Mouse (Mus musculus) spleen, adult 2 months (tissue): ENCODE data around the gene Hadhb. TPM values are rescaled to one million over a fixed set of nuclear protein-coding genes. Genes with fewer than 3 reads are reported as not detected.

ENCODE experiments used
- DNase-seq, 2 experiments: peaks; one replicate each; pipeline versions ENCODE4 v3.0.0 to v3.0.0-alpha.2; 2012 to 2021; ENCODE audit warnings: low spot score in 2 of 2, low read depth in 1 of 2
- H3K27ac ChIP-seq: fragments of 200-500 bp; 2 replicates; pipeline ENCODE4 v1.5.1; 2012; ENCODE audit warnings: low read length, inconsistent platforms; ENCODE audit not compliant: insufficient read depth
- H3K27me3 ChIP-seq: fragments of 200-500 bp; 2 replicates; pipeline ENCODE4 v1.6.1; 2012; ENCODE audit warnings: mild to moderate bottlenecking, moderate library complexity, low read length, inconsistent platforms; ENCODE audit not compliant: control insufficient read depth, insufficient read depth
- H3K36me3 ChIP-seq: fragments of 200-500 bp; 2 replicates; pipeline ENCODE4 v1.6.1; 2012; ENCODE audit warnings: mild to moderate bottlenecking, low read length, inconsistent platforms; ENCODE audit not compliant: control insufficient read depth, insufficient read depth
- H3K4me1 ChIP-seq: fragments of 200-500 bp; 2 replicates; pipeline ENCODE4 v1.6.1; 2011; ENCODE audit warnings: inconsistent platforms; ENCODE audit not compliant: control insufficient read depth, insufficient read depth, insufficient read length
- H3K4me3 ChIP-seq: fragments of 200-500 bp; 2 replicates; pipeline ENCODE4 v1.5.1; 2011; ENCODE audit warnings: mild to moderate bottlenecking, inconsistent platforms; ENCODE audit not compliant: insufficient read depth, insufficient read length; ENCODE audit errors: extremely low read depth
- CTCF ChIP-seq: fragments of 200-500 bp; IDR thresholded peaks from 2 replicates; pipeline ENCODE4 v1.5.1; 2011; ENCODE audit warnings: mild to moderate bottlenecking, inconsistent platforms; ENCODE audit not compliant: insufficient read depth, insufficient read length, insufficient replicate concordance; ENCODE audit errors: extremely low read depth
- POLR2A ChIP-seq: fragments of 200-500 bp; IDR thresholded peaks from 2 replicates; pipeline ENCODE4 v1.6.1; 2011; ENCODE audit warnings: low read depth, low read length, inconsistent platforms
- WGBS: fragments of 180-500 bp; shearing (Covaris S2); methylation state at CpG from one replicate; pipeline ENCODE4 v1.1.7; 2018; 5-methylcytosine and 5-hydroxymethylcytosine counted together
- polyA plus RNA-seq: library from polyadenylated mRNA; depleted of rRNA; stranded (reverse); fragments of >200 nt; gene quantifications from 2 replicates; pipeline ENCODE4 v1.2.3, GENCODE M21; 2012; rRNA removed

The Hadhb gene
- polyA plus RNA-seq, 1 experiment, result 37.8 TPM

DNA sequence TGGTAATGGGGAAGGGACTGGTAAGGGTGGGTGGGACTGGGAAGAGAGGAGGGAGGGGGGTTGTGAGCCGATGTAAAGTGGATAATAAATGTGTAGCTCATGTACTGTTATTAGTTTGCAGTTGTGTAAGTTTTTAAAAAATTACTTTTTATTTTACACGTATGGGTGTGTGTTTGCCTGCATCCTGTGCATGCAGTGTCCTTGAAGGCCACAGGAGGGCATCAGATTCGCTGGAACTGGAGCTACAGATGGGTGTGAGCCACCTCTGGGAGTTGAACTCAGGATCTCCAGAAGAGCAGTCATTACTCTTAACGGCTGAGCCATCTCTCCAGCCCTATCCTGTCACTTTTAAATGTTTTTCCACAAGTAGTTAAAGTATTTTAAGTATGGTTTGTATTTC is 75.9 kb downstream of the Hadhb start:
- H3K4me3 ChIP-seq, result no peak overlapping the region
- peak; percentile 28; the same call in 1 of the 2 replicates for TF ChIP-seq CTCF
- no peak for TF ChIP-seq POLR2A
- no peaks in the 10 kb centered on the region for H3K36me3 ChIP-seq
- H3K27ac ChIP-seq, result no peak overlapping the region
- no peaks in the 10 kb centered on the region for H3K27me3 ChIP-seq
- 66% methylated on average over 4 of the region's 4 CpGs for WGBS
- no peaks in the 10 kb centered on the region; the same call in 1 of the 2 replicates for H3K4me1 ChIP-seq
- peak in 1 of 2 experiments; percentile 41 for DNase-seq

DNA sequence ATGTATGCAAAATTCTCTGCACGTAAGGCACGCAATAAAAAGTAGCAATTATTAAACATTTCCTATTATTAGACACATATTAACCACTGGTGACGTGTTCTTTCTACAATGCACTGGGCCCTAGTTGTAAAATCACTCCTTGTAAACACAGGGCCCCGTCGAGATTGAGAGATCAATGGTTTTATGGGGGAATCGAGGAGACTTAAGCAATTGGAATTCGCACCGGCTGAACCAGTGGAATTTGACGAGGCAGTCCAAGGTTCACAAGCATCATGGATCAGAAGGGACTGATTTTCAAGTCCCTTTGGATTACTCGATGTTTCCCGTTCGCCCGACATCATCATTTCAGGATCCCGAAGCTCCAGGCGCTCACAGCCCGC is 76.8 kb downstream of the Hadhb start:
- H3K27me3 ChIP-seq, result no peaks in the 10 kb centered on the region
- peak overlapping the region; percentile 69 for H3K4me3 ChIP-seq
- DNase-seq, result no peak
- 35% methylated on average over 16 of the region's 16 CpGs for WGBS
- no peaks in the 10 kb centered on the region; the same call in 1 of the 2 replicates for H3K4me1 ChIP-seq
- TF ChIP-seq POLR2A (no peak), CTCF (no peak)
- no peak overlapping the region for H3K27ac ChIP-seq
- H3K36me3 ChIP-seq, result no peaks in the 10 kb centered on the region

DNA sequence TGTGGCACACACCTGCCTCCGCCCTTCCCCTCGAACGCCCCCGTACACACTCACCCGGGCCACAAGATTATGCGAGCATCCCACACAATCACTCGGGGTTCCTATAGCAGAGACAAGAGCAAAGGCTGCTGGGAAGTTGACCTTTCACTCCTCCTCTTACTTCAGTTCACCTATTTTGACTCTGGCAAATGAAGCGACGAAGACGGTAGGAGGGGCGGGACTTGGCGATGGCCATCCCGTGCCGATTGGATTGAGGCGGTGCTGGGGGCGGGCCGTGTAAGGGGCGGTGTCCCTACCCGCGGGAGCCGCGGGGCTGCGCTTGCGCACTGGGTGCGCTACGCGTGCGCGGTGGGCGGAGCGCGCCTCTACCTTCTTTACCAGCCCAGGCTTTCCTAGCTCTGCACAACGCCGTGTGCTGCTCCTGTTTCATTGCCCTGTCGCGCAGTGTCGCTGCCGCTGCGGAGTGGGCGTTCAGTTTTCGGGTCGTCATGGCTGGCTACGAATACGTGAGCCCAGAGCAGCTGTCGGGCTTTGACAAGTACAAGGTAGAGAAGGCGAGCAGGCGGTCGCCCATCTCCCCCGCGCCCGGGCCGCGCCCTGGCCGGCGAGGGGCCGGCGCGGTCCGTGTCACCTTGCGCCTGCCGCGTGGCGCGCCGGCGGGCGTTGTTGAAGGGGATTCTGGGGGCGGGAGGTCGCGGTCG is 77.4 kb downstream of the Hadhb start, which contains the start of gene Selenoi:
Gene Selenoi (plus strand): TSS at position 311 of the 701 bp plus-strand sequence.
- Histone ChIP-seq H3K36me3 (no peaks in the 10 kb centered on the region), H3K27ac (peak within 1 kb of the TSS; percentile 40; the same call in 1 of the 2 replicates), H3K4me1 (no peaks in the 10 kb centered on the region; the same call in 1 of the 2 replicates), H3K27me3 (no peaks in the 10 kb centered on the region), H3K4me3 (peak within 1 kb of the TSS; percentile 73)
- WGBS, result 3% methylated on average over 71 of the region's 71 CpGs
- peak; percentile 95 to 99 for DNase-seq
- TF ChIP-seq CTCF (no peak), POLR2A (peak; percentile 58)

DNA sequence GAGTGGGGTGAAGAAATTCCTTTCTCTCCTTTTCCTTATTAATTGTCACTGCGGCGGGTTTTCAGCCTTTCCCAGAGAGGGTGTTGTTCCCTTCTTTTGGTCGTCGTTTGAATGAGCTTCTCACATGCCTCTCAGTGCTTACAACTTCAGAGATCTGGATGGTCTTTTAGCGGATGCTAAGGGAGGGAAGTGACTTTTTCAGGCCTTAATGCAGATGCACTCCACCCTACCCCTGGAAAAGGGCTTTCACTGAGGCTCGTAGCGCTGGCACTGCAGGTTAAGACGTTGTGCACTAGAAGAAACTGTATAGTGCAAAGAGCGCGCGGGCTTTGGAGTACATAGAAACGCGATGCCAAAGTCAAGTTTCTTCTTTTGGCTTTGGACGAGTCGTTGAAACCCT is 78.0 kb downstream of the Hadhb start:
- 4% methylated on average over 15 of the region's 15 CpGs for WGBS
- Histone ChIP-seq H3K4me1 (no peaks in the 10 kb centered on the region; the same call in 1 of the 2 replicates), H3K27ac (no peak overlapping the region), H3K36me3 (no peaks in the 10 kb centered on the region), H3K27me3 (no peaks in the 10 kb centered on the region), H3K4me3 (peak overlapping the region; percentile 73)
- TF ChIP-seq POLR2A (no peak), CTCF (no peak)
- no peak for DNase-seq

DNA sequence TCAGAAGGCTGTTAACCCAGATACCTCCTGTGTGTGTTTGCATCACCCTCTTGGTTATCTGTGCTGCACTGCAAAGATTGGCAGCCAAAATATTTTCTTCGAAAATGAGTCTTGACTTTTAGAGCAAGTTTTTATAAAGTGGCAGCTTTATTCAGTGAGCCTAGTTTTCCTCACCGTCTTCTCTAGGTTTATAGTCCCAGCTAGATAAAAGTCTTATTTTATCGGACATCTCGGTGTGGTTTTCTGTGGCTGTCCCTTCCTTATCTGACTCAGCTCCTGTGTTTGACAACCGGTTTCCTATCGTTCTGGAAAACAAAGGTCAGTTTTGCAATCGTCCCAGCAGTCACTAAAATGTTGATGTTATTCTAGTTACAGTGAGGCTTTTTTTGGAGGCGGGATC is 78.9 kb downstream of the Hadhb start:
- no peak for DNase-seq
- no peak overlapping the region for H3K4me3 ChIP-seq
- no peaks in the 10 kb centered on the region; the same call in 1 of the 2 replicates for H3K4me1 ChIP-seq
- WGBS, result 65% methylated on average over 8 of the region's 8 CpGs
- TF ChIP-seq POLR2A (no peak), CTCF (no peak)
- H3K27me3 ChIP-seq, result no peaks in the 10 kb centered on the region
- no peak overlapping the region for H3K27ac ChIP-seq
- no peaks in the 10 kb centered on the region for H3K36me3 ChIP-seq

Other genes with a start within 250 kb of the Hadhb start
- not detected in 2 replicates for gene Il6, start 142.1 kb upstream of the Hadhb start, polyA plus RNA-seq
- 23.9 and 30.0 TPM in 2 replicates for gene Tyms, start 81.6 kb upstream of the Hadhb start, polyA plus RNA-seq
- not detected in 2 replicates for gene Garem2, start 50.1 kb upstream of the Hadhb start, polyA plus RNA-seq
- gene 3110082J24Rik, start 49.2 kb upstream of the Hadhb start, polyA plus RNA-seq, result not detected in 2 replicates
- gene Hadha, start 86 bp upstream of the Hadhb start, polyA plus RNA-seq, result 29.4 and 32.0 TPM in 2 replicates
- 0.08 and 0.09 TPM in 2 replicates for gene Adgrf3, start 50.5 kb downstream of the Hadhb start, polyA plus RNA-seq
- 14.3 and 16.1 TPM in 2 replicates for gene Selenoi, start 77.3 kb downstream of the Hadhb start, polyA plus RNA-seq
- 0.14 and 0.20 TPM in 2 replicates for gene Drc1, start 126.1 kb downstream of the Hadhb start, polyA plus RNA-seq